Mouse (Mus musculus): Measurements from ENCODE around the gene Tas2r106.

The Tas2r106 gene

DNA sequence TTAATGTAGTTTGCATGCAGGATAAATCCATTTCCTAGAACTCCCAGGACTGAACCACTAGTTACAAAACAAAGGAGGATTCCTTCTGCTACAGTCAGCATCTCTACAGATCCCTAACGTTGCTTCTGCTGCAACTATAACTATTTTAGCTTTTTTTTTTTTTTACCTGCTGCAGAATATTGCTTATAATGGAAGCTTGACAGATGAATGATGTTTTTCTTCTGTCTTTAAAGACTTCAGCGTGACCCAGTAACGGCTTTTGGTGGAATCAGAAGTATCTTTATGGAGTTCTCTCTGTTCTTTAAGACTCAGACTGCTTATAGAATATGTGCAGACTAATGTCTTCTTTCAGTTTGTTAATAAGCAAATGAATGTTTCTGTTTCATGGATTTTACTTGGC is at the start of gene Tas2r106:
TSS of gene Tas2r106 (minus strand) at position 101 of the 400 bp plus-strand sequence.
- DNase-seq, result no peak

DNA sequence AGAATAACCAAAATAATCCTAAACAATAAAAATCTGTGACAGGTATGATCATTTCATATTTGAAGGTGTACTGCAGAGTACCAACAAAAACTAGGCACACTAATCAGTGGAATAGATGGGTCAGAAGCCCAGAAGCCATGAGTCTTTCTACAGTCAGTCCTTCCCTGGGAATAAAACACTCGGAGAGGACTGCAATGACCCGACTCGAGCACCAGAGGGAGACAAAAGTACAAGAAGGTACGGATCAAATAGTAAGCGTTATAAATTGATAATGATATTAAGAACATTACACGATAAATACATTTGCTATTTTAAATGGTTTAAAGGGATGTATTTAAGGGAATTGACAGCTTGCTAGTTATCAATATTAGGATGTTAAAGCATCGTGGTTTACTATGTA is 34.1 kb upstream of the Tas2r106 start:
- no peak for DNase-seq

GRCm38 (mm10) chr6:131689963-131690362 is 11.3 kb upstream of the Tas2r106 start, which contains the start of gene Tas2r114:
Gene Tas2r114 (minus strand): TSS chr6:131690063.
- no peak for DNase-seq

DNA sequence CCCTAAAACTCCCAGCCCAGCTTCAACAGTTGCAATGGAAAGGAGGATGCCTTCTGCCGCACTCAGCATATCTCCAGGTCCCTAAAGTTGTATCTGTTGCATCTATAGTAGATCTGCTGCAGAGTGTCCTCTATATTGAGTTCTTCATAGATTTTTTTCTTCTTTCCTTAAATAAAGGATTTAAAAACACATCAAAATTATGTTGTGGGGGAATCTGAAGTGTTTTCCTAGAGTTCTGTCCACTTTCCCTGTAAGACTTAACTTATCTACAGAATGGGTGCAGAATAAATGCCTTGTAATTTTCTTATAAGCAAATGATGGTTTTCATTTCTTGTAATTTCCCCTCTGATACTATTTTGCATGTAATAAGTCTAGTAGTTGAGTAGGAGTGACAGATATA is 8.7 kb upstream of the Tas2r106 start, which contains the start of gene Tas2r105:
TSS of gene Tas2r105 (minus strand) at position 101 of the 400 bp plus-strand sequence.
- DNase-seq, result no peak

DNA sequence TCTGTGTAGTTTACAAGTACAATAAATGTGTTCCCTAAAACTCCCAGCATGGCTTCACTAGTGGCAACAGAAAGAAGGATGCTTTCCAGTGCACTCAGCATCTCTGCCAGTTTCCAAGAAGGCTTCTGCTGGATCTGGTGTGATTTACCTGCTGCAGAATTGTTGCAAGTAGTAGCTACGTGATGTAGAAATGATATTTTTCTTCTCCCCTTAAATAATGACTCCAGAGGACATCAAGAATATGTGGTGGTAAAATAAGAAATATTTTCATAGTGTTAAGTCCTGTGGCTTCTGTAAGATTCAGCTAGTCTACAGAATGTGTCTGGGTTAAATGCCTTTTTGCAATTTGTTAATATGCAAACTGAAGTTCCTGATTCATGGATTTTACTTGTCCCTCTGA is 7.0 kb upstream of the Tas2r106 start, which contains the start of gene Tas2r104:
TSS of gene Tas2r104 (minus strand) at position 101 of the 400 bp plus-strand sequence.
- DNase-seq, result no peak

GRCm38 (mm10) chr6:131660049-131660448 is 18.6 kb downstream of the Tas2r106 start, which contains the start of gene Tas2r107:
Gene Tas2r107 (minus strand): TSS chr6:131660149.
- DNase-seq, result no peak

DNA sequence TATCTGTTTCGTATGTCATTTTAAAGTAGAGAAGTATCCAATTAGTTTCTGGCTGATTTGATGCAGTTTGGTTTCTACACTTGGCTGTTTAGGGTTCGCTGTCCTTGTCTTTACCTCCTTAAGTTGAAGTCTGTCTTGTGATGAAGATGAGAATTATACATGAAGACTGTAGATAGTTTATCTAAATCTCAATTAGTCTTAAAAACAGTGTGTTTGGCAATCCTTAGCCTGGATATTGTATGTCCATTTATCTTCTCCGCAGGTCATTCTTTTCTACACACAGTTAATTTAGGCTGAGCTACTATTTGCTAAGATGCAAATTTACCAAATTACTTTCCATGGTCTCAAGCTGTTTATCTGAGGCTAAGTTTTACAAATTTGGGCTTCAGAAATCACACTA is 47.9 kb downstream of the Tas2r106 start, which contains the start of gene Tas2r130:
TSS of gene Tas2r130 (minus strand) at position 101 of the 400 bp plus-strand sequence.
- no peak for DNase-seq

All from thymus, postnatal 36 days (tissue).